Mouse (Mus musculus): ENCODE results near the gene Gbe1. TPM values are rescaled to one million over a fixed set of nuclear protein-coding genes. Genes with fewer than 3 reads are reported as not detected.
A peak's percentile ranks its signal among the peaks of the same experiment; 100 is the strongest.

The Gbe1 gene
- polyA plus RNA-seq, 1 experiment from 2014 or later = 20.9 TPM

DNA sequence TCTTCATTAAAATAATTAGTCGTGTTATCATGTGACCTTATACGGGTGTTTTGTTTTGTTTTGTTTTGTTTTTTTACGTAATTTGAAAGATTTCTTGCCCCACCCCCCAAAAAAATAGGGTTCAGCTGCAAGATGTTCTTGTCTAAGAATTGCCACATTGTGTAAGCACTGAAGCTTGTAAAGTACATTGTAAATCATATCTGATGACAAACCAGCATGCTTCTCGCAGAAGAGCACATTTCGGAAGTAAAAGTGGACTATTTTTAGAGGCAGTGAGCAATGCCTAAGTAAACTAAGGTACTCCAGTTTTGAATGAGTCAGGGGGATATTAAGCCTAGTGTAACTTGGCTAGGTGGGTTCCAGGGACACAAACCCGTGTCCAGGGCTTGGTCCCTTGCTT is 15.7 kb downstream of the Gbe1 start:
- no peak for TF ChIP-seq CTCF (IDR thresholded peaks at IDR 0.05)
- in situ Hi-C loops (cut with MboI; ENCODE audit: low pct_unique_long_range_greater_than_20kb) = no loop called here
- H3K27me3 ChIP-seq = no peaks in the 10 kb centered on the region
- POLR2A ChIA-PET = interaction anchor here (0.7 kb wide), 1 partner anchor 11 kb away, joined by 6 read pairs; no protein-coding TSS in a partner anchor
- CTCF ChIA-PET = interaction anchor here (0.9 kb wide), 1 partner anchor 10 kb away, joined by 3 read pairs; no protein-coding TSS in a partner anchor
- DNase-seq (ENCODE audit: low read depth, low spot score) (no peak), ATAC-seq (peak; percentile 70)

DNA sequence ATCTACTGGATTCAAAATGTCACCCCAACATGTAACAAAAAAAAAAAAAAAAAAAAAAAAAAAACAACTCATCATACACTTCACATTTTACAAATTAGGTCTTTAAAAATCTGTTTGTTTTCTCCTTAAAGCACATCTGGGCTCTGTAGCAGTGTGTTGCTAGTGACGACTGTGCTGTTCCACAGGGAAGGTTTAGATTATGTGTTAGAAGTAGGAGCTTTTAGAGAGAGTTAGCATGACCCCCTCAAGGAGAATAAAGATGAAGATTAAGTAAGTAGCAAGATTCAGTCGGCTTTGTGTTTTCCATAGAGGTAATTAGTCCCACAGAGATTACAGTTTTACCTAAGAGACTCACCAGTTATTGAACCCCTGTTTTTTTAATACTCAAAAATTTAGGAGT is 16.3 kb downstream of the Gbe1 start:
- no peak for TF ChIP-seq CTCF (IDR thresholded peaks at IDR 0.05)

DNA sequence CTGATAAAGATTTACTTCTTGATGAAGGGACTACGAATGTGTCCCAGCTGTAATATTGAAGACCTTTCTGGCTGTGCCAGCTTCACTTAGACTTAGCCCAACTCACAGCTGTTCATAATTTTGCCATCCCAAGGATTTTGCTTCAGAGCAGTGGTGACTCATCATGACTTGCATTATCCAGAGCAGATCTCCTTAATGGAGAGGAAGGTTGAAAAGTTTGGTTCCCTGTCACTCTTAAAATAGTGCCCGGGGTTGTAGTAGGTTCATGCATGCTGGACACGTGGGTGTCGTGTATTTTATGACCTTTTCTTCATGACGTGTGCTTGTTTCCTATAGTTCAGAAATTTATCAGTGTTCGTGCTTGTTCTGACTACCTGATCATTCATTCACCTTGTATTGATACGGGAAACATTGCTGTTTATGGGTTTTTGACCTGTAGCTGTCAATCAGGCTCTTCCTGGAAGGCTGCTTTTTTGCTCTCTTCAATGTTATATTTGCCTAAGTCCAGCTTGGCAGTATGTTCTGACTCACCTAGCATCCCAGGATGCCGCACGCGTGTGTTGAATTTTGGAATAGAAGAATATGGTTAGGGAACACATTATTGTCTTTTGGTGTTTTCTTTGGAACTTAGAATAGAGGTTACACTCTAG is 17.0 kb downstream of the Gbe1 start:
- POLR2A ChIA-PET = interaction anchor here (0.7 kb wide), 1 partner anchor 10 kb away, joined by 3 read pairs; no protein-coding TSS in a partner anchor
- TF ChIP-seq CTCF (IDR thresholded peaks at IDR 0.05) = no peak
- DNase-seq (ENCODE audit: low read depth, low spot score) (no peak), ATAC-seq (no peak)
- in situ Hi-C loops (cut with MboI; ENCODE audit: low pct_unique_long_range_greater_than_20kb) = no loop called here
- H3K27me3 ChIP-seq = no peaks in the 10 kb centered on the region
- CTCF ChIA-PET = no interaction called here

More for the DNA sequence above, 16.3 kb downstream of the Gbe1 start:
- in situ Hi-C loops (cut with MboI; ENCODE audit: low pct_unique_long_range_greater_than_20kb) = no loop called here
- POLR2A ChIA-PET = interaction anchor here (0.7 kb wide), 1 partner anchor 10 kb away, joined by 6 read pairs; no protein-coding TSS in a partner anchor
- ATAC-seq (no peak), DNase-seq (ENCODE audit: low read depth, low spot score) (no peak)
- H3K27me3 ChIP-seq = no peaks in the 10 kb centered on the region
- CTCF ChIA-PET = no interaction called here

DNA sequence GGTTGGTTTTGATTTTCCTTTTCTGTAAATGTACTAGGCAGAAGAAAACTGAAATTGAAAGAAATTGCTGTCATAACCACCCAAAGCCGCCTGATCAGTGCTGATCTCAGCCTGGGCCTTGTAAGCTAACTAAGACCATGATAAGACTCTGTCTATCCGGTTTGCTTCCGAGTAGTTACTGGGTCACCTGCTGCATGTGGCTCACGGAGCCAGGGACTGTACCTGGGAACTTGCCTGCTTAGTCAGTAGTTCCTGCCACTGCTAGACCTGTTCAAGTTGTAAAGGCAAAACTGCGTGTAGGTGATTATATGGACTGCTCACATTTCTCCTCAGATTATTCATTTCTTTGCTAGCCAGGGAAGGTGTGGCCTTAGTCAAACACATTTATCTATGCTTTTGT is 21.1 kb downstream of the Gbe1 start:
- POLR2A ChIA-PET = no interaction called here
- DNase-seq (ENCODE audit: low read depth, low spot score) (no peak), ATAC-seq (no peak)
- in situ Hi-C loops (cut with MboI; ENCODE audit: low pct_unique_long_range_greater_than_20kb) = no loop called here
- CTCF ChIA-PET = interaction anchor here (1.4 kb wide), 1 partner anchor 9 kb away, joined by 5 read pairs; no protein-coding TSS in a partner anchor
- no peaks in the 10 kb centered on the region for H3K27me3 ChIP-seq
- TF ChIP-seq CTCF (IDR thresholded peaks at IDR 0.05) = no peak

DNA sequence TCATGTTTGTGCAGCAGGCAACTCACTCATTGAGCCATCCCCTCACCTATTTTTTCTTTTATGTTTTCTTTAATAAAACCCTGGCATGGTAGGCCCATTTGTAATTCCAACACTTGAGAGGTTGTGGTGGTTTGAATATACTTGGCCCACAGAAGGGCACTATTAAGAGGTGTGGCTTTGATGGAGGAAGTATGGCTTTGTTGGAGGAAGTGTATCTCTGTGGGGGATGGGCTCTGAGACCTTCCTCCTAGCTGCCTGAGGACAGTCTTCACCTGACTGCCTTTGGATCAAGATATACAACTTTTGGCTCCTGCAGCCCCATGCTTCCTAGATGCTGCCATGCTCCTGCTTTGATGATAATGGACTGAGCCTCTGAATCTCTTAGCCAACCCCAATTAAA is 21.7 kb downstream of the Gbe1 start:
- no peak for TF ChIP-seq CTCF (IDR thresholded peaks at IDR 0.05)
- ChIA-PET CTCF (no interaction called here), POLR2A (no interaction called here)
- in situ Hi-C loops (cut with MboI; ENCODE audit: low pct_unique_long_range_greater_than_20kb) = no loop called here
- no peak for ATAC-seq
- no peak for DNase-seq (ENCODE audit: low read depth, low spot score)
- H3K27me3 ChIP-seq = no peaks in the 10 kb centered on the region

DNA sequence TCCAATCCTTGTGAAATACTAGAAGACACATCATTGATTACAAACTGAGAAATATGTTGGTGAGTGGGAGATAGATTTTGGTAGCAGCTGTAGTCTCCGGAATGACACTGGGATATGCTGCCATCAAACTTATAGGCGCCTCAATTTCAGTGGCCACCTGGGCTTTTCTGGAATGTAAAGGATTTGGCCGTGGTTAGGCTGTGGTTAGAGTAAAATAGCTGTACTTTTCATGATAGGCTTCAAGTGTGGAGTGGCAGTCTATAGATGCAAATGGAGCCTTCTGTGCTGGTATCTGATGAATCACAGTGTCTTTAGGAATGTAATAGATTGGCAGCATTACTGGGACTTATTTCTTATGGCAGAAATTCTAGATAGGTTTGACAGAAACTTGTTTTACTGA is 23.9 kb downstream of the Gbe1 start:
- ChIA-PET CTCF (no interaction called here), POLR2A (no interaction called here)
- no peak for TF ChIP-seq CTCF (IDR thresholded peaks at IDR 0.05)
- H3K27me3 ChIP-seq = no peaks in the 10 kb centered on the region
- in situ Hi-C loops (cut with MboI; ENCODE audit: low pct_unique_long_range_greater_than_20kb) = no loop called here
- ATAC-seq (peak; percentile 54), DNase-seq (ENCODE audit: low read depth, low spot score) (no peak)

DNA sequence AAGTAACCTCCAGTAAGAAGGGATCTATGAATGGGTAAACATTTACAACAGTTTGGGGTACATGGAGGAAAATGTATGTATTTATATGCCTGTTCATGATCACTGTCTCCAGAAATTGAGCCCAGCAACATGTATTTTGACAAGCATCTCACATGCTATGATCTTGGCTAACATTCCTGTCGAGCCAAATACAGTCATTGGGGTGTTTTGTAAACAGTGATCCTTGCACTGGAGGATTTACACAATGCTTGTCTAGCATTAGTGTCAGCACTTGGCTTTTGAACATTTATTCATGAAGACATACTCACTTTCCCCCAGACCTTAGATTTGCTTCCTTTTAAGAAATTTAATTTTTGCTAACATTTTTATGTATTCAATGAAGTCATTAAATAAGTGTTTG is 30.7 kb downstream of the Gbe1 start:
- ChIA-PET CTCF (interaction anchor here (1.8 kb wide), 1 partner anchor 10 kb away, joined by 5 read pairs; no protein-coding TSS in a partner anchor), POLR2A (no interaction called here)
- ATAC-seq (no peak), DNase-seq (ENCODE audit: low read depth, low spot score) (no peak)
- no peaks in the 10 kb centered on the region for H3K27me3 ChIP-seq
- in situ Hi-C loops (cut with MboI; ENCODE audit: low pct_unique_long_range_greater_than_20kb) = no loop called here
- no peak for TF ChIP-seq CTCF (IDR thresholded peaks at IDR 0.05)

DNA sequence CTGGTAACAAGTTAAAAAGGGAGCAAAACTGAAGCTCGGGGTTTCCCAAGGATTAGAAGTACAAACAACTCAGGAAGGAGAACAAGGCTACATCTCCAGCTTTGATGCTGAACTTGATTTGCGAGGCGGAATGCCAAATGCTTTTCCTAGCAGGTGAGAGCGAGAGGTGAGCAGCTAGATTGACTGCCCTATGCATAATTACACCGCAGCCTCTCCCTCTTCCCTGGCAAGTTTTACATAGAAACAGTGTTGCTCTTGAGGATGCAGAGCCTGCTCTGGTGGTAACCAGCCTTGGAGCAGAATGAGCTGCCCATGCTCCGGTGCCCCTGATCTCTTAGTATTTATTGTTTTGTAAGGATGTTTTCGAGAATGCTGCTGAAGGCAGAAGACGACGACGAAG is 31.9 kb downstream of the Gbe1 start:
- ChIA-PET CTCF (no interaction called here), POLR2A (no interaction called here)
- peak; percentile 12 for ATAC-seq
- no peak for TF ChIP-seq CTCF (IDR thresholded peaks at IDR 0.05)
- DNase-seq (ENCODE audit: low read depth, low spot score) = no peak
- in situ Hi-C loops (cut with MboI; ENCODE audit: low pct_unique_long_range_greater_than_20kb) = no loop called here
- H3K27me3 ChIP-seq = no peaks in the 10 kb centered on the region

DNA sequence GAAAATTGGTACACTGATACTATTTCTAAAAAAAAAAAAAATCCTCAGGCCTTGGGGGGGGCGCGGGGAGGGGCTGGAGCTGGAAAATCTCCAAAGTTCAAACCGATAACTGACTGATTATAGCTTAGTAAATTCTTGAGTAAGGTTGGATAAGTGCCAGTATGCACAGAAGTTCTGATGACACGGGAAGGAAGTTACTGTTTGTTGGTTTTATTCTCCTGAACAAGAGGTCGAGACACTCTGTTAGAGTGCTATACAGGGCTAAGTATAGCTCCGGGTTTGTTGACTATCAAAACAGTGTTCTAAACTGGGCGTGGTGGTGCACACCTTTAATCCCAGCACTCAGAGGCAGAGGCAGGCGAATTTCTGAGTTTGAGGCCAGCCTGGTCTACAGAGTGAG is 36.3 kb downstream of the Gbe1 start:
- in situ Hi-C loops (cut with MboI; ENCODE audit: low pct_unique_long_range_greater_than_20kb) = no loop called here
- POLR2A ChIA-PET = no interaction called here
- H3K27me3 ChIP-seq = no peaks in the 10 kb centered on the region

DNA sequence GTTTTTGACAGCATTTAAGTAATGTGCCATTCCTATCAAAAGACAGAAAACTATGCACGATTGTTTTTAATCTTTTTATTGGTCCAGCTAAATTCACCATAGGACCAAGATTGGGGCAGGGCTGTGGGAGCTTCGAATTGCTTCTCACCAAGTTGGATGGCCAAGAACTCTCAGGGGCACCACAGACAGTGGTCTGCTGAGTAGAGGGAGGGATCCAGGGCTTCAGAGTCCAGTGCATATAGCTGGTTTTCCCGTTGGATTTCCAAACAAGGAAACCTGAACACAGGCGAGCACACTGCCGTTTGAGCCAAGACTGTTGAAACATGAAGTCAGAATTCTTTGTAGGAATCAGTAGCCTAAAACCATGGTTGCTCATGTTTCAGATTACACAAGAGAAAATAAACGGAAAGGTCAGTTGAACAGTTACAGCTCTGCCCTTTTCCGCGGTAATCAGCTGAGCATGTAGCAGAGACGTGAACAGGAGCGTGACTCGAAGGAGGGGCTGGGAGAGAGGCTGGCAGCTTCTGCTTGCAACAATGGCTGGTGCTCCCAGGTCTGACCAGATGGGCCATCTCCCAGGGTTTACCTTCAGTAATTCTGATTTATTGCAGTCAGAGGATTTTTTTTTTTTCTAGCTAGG is 38.0 kb downstream of the Gbe1 start:
- CTCF ChIA-PET = interaction anchor here (1.2 to 2.0 kb wide), 2 partner anchors 30 to 39 kb away, joined by 3 to 4 read pairs; no protein-coding TSS in a partner anchor
- no peak for DNase-seq (ENCODE audit: low read depth, low spot score)
- POLR2A ChIA-PET = no interaction called here

More for the DNA sequence above, 36.3 kb downstream of the Gbe1 start:
- CTCF ChIA-PET = no interaction called here
- ATAC-seq = no peak
- DNase-seq (ENCODE audit: low read depth, low spot score) = no peak
- TF ChIP-seq CTCF (IDR thresholded peaks at IDR 0.05) = no peak

DNA sequence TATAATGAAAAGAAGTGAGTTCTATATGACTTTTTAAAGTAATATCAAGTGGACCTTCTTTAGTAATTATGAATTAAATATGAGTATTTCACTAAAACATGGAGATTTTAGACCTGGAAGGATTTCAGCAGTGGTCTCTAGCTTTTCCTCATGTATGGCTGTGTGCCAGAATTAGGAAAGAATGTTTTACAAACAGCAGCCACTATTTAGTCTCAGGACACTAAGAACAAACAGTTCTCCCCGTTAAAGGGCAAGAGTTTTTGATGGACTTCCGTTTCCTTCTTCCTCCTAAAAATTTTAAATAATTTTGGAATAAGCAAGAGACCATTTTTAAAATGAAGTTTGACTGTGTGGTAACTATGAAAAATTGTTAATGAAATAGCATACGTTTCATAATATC is 38.8 kb downstream of the Gbe1 start:
- TF ChIP-seq CTCF (IDR thresholded peaks at IDR 0.05) = no peak
- ATAC-seq (no peak), DNase-seq (ENCODE audit: low read depth, low spot score) (no peak)
- in situ Hi-C loops (cut with MboI; ENCODE audit: low pct_unique_long_range_greater_than_20kb) = no loop called here
- H3K27me3 ChIP-seq = no peaks in the 10 kb centered on the region
- POLR2A ChIA-PET = no interaction called here
- CTCF ChIA-PET = interaction anchor here (1.2 to 2.0 kb wide), 2 partner anchors 30 to 40 kb away, joined by 3 to 4 read pairs; no protein-coding TSS in a partner anchor

More for the DNA sequence above, 38.0 kb downstream of the Gbe1 start:
- no peak for TF ChIP-seq CTCF (IDR thresholded peaks at IDR 0.05)
- peak; percentile 96 for ATAC-seq
- H3K27me3 ChIP-seq = no peaks in the 10 kb centered on the region
- in situ Hi-C loops (cut with MboI; ENCODE audit: low pct_unique_long_range_greater_than_20kb) = no loop called here

Measured in Patski (cell line).